Mouse (Mus musculus) urinary bladder, postnatal 25 days (tissue): ENCODE results near the gene Neurl1b.

ENCODE experiments used
- DNase-seq: peaks from one replicate; pipeline ENCODE4 v3.0.0; 2022; ENCODE audit warnings: low spot score

Neurl1b gene

DNA sequence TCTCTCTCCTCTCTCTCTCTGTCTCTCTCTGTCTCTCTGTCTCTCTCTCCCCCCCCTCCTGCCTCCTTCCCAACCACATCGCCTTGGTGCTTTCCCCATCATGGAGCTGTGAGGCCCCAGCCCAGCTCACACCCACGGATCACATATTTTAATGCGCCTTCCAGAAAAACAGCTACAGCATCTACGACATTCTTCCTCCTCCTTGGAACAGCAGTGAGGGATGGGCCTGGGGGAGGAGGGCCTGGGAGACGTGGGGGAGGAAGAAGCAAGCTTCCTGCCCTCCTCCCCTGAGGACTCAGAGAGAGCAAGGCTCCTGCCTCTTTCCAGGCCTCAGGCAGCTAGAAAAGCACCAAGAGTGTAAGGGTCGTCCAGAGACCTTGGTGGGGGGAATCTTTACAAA, 17.3 kb upstream of the Neurl1b start:
- no peak for DNase-seq

GRCm38 (mm10) chr17:26405340-26406100, 9.1 kb upstream of the Neurl1b start:
- DNase-seq = no peak

DNA sequence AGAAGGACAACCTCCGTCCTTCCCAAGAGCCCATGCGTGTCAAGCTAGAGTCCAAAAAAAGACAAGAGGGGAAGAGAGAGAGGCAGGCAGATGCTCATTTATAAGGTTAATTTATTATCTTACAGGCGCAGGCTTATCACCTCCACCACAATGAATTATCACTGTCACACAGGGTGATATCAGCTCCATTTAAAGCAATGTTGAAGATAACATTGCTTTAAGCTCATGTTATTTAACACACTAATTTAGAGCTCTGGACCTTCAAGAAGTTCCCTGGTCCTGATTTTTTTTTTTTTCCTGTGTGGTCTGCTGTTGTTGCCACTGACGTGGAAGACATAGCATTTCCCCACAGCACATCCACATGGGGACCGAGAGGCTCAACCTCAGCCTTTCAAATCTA, 1.7 kb upstream of the Neurl1b start:
- no peak for DNase-seq

DNA sequence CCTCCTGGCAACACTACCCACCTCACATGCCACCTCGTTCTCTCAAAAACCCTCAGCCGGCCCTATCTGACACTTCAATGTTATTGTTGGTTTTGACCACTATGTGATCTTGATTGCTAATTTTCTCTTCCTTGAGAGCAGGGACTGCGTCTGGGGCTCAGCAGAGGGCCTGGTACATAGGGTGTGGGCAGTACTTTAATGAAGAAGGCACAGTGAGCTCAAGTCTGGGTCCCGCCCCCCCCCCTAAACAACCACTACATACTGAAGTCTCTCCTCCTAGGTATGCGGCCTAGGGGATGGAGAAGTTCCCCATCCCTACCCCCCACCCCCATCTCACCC, 476 bp upstream of the Neurl1b start:
- no peak for DNase-seq

GRCm38 (mm10) chr17:26415355-26415865, 781 bp downstream of the Neurl1b start:
- DNase-seq = no peak

- DNase-seq = no peak
These were observed 1.5 kb downstream of the Neurl1b start for GRCm38 (mm10) chr17:26416141-26416540.

- DNase-seq = no peak
These were observed 3.3 kb downstream of the Neurl1b start for GRCm38 (mm10) chr17:26417770-26418421.

GRCm38 (mm10) chr17:26420491-26421247, 6.0 kb downstream of the Neurl1b start:
- no peak for DNase-seq

- DNase-seq = no peak
These were observed 6.9 kb downstream of the Neurl1b start for GRCm38 (mm10) chr17:26421561-26421960.

GRCm38 (mm10) chr17:26422390-26422789, 7.8 kb downstream of the Neurl1b start:
- DNase-seq = no peak

GRCm38 (mm10) chr17:26423967-26424641, 9.5 kb downstream of the Neurl1b start:
- peak; percentile 60 for DNase-seq

DNA sequence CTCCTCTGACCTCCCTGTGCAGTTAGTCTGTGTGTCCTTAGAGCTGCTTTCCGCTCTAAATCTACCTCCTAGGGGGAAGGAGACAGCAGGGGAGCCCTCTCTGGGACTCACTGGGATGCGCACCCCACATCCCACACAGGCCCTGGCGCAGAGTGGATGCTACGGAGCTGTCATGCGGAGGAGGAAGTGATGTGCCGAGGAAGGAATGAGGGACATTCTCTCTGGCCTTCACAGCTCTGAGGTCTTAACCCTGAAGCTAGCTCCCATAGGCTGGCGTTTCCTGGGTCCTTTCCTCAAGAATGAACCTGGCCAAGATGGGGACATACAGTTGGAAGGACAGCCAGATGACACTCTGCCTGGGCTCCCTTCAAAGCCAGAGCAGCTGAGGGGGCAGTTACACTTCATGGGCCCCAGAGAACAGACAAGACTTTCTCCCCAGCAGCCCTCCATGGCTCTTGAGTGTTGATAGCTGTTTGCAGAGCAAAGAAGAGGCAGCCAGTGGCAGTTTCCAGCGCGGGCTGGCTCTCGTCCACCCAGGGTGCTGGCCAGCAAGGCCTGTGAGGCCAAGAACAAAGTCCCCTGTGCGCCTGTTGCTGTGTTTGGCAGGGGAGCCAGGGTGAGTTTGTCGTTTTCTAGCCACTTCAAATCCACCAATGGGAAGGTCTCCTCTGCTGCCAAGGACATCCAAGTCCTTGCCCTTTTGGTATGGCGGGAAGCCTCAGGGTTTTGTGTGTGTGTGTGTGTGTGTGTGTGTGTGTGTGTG, 10.5 kb downstream of the Neurl1b start:
- peak; percentile 40 for DNase-seq

GRCm38 (mm10) chr17:26433295-26433694, 18.7 kb downstream of the Neurl1b start:
- DNase-seq = no peak

DNA sequence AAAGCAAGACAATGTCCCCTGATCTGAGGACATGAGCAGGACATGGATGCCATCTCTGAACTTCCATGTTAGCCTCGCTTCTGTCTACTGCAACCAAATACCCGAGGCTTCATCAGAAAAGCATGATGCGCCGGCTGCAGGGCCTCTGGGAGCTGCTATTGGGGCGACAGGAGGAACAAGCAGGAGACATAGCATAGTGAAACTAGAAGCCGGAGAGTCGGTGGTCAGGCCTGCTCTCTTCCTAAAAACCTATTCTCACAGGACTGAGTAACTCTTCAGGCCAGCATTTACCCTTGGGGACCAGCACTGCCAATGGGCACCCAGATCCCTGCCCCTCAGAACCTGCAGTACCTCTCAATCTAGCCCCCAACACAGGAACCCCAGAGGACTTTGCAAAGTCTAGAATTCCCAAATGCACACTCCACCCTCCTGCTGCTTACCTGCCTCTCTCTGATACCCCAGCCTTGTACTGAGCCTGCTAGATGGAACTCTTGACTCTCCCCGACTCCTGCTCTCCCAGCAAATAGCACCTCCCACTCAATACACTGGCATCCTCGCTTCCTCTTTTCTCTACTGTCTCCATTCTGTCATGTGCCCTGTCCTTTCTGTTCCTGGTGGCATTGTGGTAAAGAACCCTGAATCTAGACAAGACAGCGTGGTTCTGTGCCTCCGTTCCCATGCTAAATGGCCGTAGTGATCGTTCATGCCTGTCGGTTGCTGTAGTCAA, 22.6 kb downstream of the Neurl1b start:
- no peak for DNase-seq

- no peak for DNase-seq
These were observed 24.4 kb downstream of the Neurl1b start for GRCm38 (mm10) chr17:26439001-26439400.

- no peak for DNase-seq
These were observed 26.4 kb downstream of the Neurl1b start for GRCm38 (mm10) chr17:26441024-26441423.

DNA sequence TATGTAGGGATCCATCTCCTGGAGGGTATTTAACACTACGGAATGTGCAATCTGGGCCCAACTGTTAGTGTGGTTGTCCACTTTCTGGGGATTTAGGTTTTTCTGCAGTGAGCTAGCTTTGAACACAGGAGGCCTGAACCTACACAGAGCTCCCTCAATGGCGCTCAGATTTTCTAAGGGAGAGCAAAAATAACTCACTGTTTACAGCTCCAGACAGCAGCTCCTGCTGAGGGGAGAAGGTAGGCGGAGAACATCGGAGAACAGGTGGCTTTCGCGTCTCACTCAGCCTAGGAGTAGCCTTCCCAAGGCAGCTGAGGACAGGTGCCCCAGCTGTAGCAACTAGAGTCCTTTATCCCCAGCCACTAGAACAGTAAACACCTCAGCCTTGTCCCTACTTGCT, 27.6 kb downstream of the Neurl1b start:
- DNase-seq = no peak

DNA sequence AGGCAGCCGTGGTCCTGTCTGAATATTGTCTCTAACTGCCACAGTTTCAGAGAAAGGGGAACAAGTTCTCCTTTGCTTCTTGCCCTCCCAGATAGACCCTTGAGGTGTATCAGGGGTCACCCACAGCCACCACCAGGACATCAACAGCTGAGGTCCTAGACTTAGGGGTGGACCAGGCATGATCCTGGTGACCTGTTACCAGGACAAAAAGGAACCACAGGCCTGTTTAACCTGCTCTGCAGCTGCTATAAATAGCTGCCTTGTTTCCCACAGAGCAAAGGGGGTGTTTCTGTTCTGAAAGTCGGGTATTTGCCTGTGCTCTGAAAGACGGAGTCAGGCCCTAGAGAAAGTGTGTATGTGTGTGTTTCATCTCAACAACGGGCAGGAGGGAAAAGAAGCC, 29.2 kb downstream of the Neurl1b start:
- DNase-seq = peak; percentile 43

DNA sequence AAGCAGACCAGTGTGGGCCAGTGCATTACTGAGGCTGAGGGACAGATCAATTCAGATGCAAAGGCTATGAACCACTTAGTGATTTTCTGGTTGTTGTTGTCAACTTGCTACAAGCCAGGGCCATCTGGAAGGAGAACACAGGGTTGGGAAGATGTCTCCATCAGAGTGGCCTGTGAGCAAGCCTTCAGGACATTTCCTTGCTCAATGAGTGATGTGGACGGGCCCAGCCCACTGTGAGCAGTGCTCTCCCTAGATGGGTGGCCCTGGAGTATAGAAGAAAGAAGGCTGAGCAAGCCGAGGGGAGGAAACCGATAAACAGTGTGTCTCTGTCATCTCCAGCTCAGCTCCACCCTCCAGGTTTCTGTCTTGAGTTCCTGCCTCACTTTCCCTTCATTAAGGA, 34.8 kb downstream of the Neurl1b start:
- DNase-seq = no peak

GRCm38 (mm10) chr17:26451651-26452295, 37.1 kb downstream of the Neurl1b start:
- peak; percentile 32 for DNase-seq
